Mouse (Mus musculus) midbrain, embryonic 16.5 days (tissue): ENCODE measurements around the gene Aagab. TPM values are rescaled to one million over a fixed set of nuclear protein-coding genes. Genes with fewer than 3 reads are reported as not detected.

Experiments used
- ATAC-seq: fragments of 200-750 bp; cut with Nextera tagmentation; 2 replicates; pipeline ENCODE4 v1.8.0; 2017; ENCODE audit warnings: moderate TSS enrichment
- H3K27ac ChIP-seq: fragments of 300-500 bp; sonication (generic); 2 replicates; pipeline ENCODE4 v1.5.1; 2014; ENCODE audit warnings: mild to moderate bottlenecking, low read length, mixed read lengths
- H3K27me3 ChIP-seq: fragments of 300-500 bp; sonication (generic); 2 replicates; pipeline ENCODE4 v1.6.1; 2014; ENCODE audit warnings: low read depth, low read length, mixed read lengths; ENCODE audit not compliant: control insufficient read depth, insufficient read depth
- H3K36me3 ChIP-seq: fragments of 300-500 bp; sonication (generic); 2 replicates; pipeline ENCODE4 v1.6.1; 2014; ENCODE audit warnings: mild to moderate bottlenecking, low read length, moderate library complexity, mixed read lengths; ENCODE audit not compliant: control insufficient read depth, insufficient read depth
- H3K4me1 ChIP-seq: fragments of 300-500 bp; sonication (generic); 2 replicates; pipeline ENCODE4 v1.6.1; 2014; ENCODE audit warnings: mild to moderate bottlenecking, low read length, mixed read lengths; ENCODE audit not compliant: control insufficient read depth, insufficient read depth
- H3K4me2 ChIP-seq: fragments of 300-500 bp; sonication (generic); 2 replicates; pipeline ENCODE4 v1.6.1; 2014; ENCODE audit warnings: mild to moderate bottlenecking, low read length, mixed read lengths
- H3K4me3 ChIP-seq: fragments of 300-500 bp; sonication (generic); 2 replicates; pipeline ENCODE4 v1.5.1; 2014; ENCODE audit warnings: low read depth, mild to moderate bottlenecking, low read length, moderate library complexity, mixed read lengths
- H3K9ac ChIP-seq: fragments of 300-500 bp; sonication (generic); 2 replicates; pipeline ENCODE4 v1.6.1; 2014; ENCODE audit warnings: low read depth, low read length, mixed read lengths
- H3K9me3 ChIP-seq: fragments of 300-500 bp; sonication (generic); replicated peaks from 2 replicates; pipeline ENCODE4 v1.6.1; 2014; ENCODE audit warnings: mild to moderate bottlenecking, low read length, mixed read lengths; ENCODE audit not compliant: control insufficient read depth, poor library complexity, severe bottlenecking
- WGBS: fragments of 180-500 bp; shearing (Covaris S2); extraction: QIAGEN DNeasy Blood & Tissue Kit; methylation state at CpG from one replicate; pipeline ENCODE4 v1.1.7; 2014; 5-methylcytosine and 5-hydroxymethylcytosine counted together
- polyA plus RNA-seq: library from polyadenylated mRNA; unstranded; fragments of >200 nt; fragmentation: Nextera tagmentation; extraction: Ambion mirVana; gene quantifications from 2 replicates; pipeline ENCODE4 v1.2.1, GENCODE M21; 2015

Gene Aagab
- polyA plus RNA-seq, 1 experiment from 2014 or later: 69.6 TPM

DNA sequence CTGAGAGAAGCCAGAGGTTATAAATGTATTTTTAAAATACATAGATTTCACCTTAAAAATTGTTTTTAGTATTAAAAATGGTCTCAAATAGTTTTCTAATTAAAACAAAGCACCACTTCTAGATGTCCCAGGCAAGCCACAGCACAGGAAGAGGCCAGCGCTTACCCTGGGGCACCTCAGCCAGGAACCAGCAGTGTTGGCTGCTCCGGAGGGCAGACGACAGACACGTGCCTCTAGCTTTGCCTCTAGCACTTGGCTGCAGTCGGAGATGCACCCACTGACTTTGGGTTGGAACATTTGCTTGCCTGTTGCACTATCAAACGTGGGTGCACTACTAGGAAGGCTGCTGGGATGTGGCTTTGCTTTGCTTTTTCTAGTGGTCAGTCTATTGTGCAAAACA lies 30.6 kb upstream of the Aagab start:
- ATAC-seq: no peak
- peaks cover 2% of the 10 kb centered on the region for H3K27me3 ChIP-seq
- 39% methylated on average over 6 of the region's 6 CpGs for WGBS

DNA sequence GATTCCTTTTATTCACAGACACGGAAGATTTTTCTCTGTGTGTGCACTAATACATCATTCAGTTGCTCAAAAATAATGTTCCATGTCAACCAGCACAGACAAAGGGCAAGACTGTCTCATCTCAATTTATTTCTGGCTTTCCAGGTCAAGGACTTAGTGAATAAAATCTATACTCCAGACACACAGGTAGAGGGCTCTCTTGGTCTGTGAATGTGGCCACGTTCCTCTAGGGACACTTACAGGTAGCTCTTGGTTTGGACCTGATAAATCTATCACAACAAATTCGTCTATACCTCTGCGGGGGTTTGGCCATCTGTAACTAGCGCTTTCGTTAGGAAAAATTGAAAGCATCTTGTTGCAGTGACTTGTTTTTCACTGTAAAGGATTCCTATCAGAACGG lies 29.6 kb upstream of the Aagab start:
- H3K4me3 ChIP-seq: no peak overlapping the region
- no peak overlapping the region for H3K27ac ChIP-seq
- no peak overlapping the region for H3K9ac ChIP-seq
- H3K36me3 ChIP-seq: no peaks in the 10 kb centered on the region
- peaks cover under 1% of the 10 kb centered on the region for H3K27me3 ChIP-seq
- H3K4me2 ChIP-seq: no peak overlapping the region
- H3K9me3 ChIP-seq: no peaks in the 10 kb centered on the region
- H3K4me1 ChIP-seq: peaks cover 9% of the 10 kb centered on the region
- ATAC-seq: no peak
- 76% methylated on average over 7 of the region's 7 CpGs for WGBS

More for the DNA sequence above, 30.6 kb upstream of the Aagab start:
- Histone ChIP-seq H3K4me3 (no peak overlapping the region), H3K9me3 (no peaks in the 10 kb centered on the region), H3K9ac (no peak overlapping the region), H3K27ac (no peak overlapping the region), H3K4me2 (no peak overlapping the region), H3K36me3 (no peaks in the 10 kb centered on the region), H3K4me1 (peaks cover 9% of the 10 kb centered on the region)

DNA sequence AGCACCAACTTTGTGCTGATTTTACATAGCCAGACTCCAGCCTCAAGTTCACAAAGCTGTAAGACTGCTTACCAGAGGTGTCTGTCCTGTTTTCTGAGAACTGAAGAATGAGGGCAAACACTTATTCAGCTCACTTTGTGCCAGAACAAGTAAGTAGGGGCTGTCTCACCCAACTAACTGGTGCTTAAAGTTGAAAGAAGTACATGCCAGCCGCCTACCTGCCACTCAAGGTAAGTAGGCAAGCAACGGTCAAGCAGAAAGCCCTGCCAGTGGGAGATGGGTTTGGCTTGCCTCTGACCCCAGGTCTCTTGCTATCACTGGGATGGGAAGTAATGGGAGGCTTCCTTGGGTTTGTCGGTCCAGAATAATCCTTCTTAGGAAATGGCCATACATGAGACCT lies 25.0 kb upstream of the Aagab start:
- H3K9ac ChIP-seq: no peak overlapping the region
- no peak overlapping the region for H3K4me2 ChIP-seq
- H3K36me3 ChIP-seq: no peaks in the 10 kb centered on the region
- no peaks in the 10 kb centered on the region for H3K9me3 ChIP-seq
- no peak for ATAC-seq
- H3K27ac ChIP-seq: no peak overlapping the region
- H3K27me3 ChIP-seq: no peaks in the 10 kb centered on the region
- WGBS: 90% methylated on average over 3 of the region's 3 CpGs
- no peaks in the 10 kb centered on the region for H3K4me1 ChIP-seq
- H3K4me3 ChIP-seq: no peak overlapping the region

DNA sequence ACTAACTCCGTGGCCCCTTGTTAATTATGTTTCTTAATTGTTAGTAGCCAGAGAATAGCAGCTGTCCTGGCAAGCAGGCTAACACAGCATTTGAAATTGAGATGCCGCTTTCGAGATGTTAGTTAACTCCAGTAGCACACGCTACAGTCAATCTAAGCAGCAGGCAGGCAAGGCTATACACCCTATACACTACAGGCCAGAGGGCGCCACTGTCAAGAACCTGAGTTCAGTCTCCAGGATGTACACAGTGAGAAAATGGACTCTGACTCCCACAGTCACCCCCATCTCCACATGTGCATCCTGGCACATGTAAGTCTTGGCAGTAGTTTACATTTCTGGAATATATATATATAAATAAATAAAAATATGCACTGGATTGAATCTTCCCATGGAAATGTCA lies 22.8 kb upstream of the Aagab start:
- Histone ChIP-seq H3K9ac (no peak overlapping the region), H3K9me3 (no peaks in the 10 kb centered on the region), H3K27me3 (no peaks in the 10 kb centered on the region), H3K27ac (no peak overlapping the region), H3K4me1 (no peaks in the 10 kb centered on the region), H3K4me3 (no peak overlapping the region), H3K4me2 (no peak overlapping the region), H3K36me3 (no peaks in the 10 kb centered on the region)
- WGBS: 76% methylated on average over 5 of the region's 5 CpGs
- ATAC-seq: no peak

DNA sequence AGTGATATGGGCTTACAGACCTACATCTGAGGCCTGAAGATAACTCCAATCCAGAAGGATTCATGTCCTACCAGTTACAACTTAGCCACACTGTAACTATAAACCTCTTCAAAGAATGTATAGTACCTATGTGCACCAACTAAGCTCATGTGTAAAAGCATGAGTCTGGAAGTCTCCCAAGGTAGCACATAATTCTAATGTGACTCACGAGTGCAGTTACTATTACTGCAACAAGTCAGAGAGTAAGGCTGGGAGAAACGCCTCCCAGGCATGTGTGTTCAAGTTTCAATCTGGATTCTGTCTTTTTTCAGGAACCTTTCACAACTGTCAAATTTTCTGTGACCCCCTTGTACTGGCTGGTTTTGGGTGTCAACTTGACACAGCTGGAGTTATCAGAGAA lies 22.4 kb upstream of the Aagab start:
- H3K9me3 ChIP-seq: no peaks in the 10 kb centered on the region
- H3K27me3 ChIP-seq: no peaks in the 10 kb centered on the region
- H3K4me3 ChIP-seq: no peak overlapping the region
- no peaks in the 10 kb centered on the region for H3K36me3 ChIP-seq
- no peak overlapping the region for H3K27ac ChIP-seq
- no peak overlapping the region for H3K4me2 ChIP-seq
- 88% methylated on average over 2 of the region's 2 CpGs for WGBS
- H3K9ac ChIP-seq: no peak overlapping the region
- no peak for ATAC-seq
- no peaks in the 10 kb centered on the region for H3K4me1 ChIP-seq

DNA sequence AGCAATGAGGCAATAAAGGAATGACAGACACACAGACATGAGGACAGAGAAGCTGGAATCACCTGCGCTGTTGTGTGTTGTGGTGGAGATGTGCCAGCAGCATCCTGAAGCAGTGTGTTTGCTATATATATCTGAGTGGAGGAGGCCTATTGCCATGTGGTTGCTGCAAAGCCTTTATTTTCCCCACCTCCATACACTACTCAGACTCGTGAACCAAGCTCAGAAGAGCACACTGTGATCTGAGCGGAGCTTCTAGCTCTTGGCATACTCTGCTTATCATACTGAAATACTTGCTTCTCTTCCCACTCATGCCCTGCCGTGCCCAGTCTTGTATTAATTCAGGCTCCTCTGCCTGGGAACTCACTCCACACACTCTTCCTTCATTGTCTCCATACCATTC lies 20.7 kb upstream of the Aagab start:
- Histone ChIP-seq H3K4me1 (no peaks in the 10 kb centered on the region), H3K4me3 (no peak overlapping the region), H3K9ac (no peak overlapping the region), H3K27me3 (no peaks in the 10 kb centered on the region), H3K27ac (no peak overlapping the region), H3K9me3 (peaks cover 3% of the 10 kb centered on the region; the same call in 1 of the 2 replicates), H3K4me2 (no peak overlapping the region), H3K36me3 (no peaks in the 10 kb centered on the region)
- no peak for ATAC-seq
- WGBS: 84% methylated on average over 4 of the region's 4 CpGs

DNA sequence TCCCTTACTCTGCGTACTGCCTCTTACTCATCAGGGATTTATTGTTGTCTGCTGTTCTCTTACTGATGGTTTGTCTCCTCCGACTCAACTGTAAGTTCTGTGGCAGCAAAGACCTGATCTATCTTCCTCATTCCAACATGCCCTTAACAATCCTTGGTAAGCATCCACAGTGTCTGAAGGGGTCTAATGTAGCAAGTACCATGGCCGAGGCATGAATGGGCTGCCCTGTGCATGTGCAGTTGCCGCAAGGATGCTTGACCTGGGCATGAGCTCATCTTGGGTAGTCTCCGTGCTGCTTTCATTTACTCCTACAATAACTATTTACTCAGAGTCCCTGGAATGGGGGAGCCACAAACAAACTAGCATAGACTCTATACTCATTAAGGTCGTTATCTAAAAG lies 17.2 kb upstream of the Aagab start:
- no peak for ATAC-seq
- H3K9me3 ChIP-seq: peaks cover 8% of the 10 kb centered on the region; the same call in 1 of the 2 replicates
- H3K27ac ChIP-seq: no peak overlapping the region
- H3K4me2 ChIP-seq: no peak overlapping the region
- WGBS: 90% methylated on average over 6 of the region's 6 CpGs
- H3K27me3 ChIP-seq: no peaks in the 10 kb centered on the region
- H3K4me1 ChIP-seq: no peaks in the 10 kb centered on the region
- H3K36me3 ChIP-seq: no peaks in the 10 kb centered on the region
- H3K4me3 ChIP-seq: no peak overlapping the region
- H3K9ac ChIP-seq: no peak overlapping the region

DNA sequence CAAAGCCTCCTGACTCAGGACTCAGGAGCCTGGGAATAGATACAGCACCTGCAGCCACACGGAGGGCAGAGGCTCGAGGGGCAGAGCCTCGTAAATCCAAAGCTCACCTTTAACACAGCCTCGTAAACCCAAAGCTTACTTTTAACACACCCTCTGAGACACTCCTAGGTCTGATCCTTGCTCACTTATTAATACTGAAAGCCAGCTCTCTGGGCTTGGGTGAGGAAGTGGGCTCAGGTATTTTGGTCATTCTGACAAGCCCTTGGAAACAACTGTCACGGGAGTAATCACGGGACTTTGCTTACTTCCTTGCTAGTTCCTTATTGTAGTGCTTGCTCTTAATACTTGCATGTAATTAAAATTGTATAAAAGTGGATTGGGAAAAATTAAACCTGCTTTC lies 13.3 kb upstream of the Aagab start:
- Histone ChIP-seq H3K9ac (no peak overlapping the region), H3K4me3 (no peak overlapping the region), H3K4me2 (no peak overlapping the region), H3K27ac (no peak overlapping the region), H3K27me3 (no peaks in the 10 kb centered on the region), H3K9me3 (peaks cover 8% of the 10 kb centered on the region; the same call in 1 of the 2 replicates), H3K4me1 (no peaks in the 10 kb centered on the region), H3K36me3 (no peaks in the 10 kb centered on the region)
- ATAC-seq: no peak
- 79% methylated on average over 6 of the region's 6 CpGs for WGBS

DNA sequence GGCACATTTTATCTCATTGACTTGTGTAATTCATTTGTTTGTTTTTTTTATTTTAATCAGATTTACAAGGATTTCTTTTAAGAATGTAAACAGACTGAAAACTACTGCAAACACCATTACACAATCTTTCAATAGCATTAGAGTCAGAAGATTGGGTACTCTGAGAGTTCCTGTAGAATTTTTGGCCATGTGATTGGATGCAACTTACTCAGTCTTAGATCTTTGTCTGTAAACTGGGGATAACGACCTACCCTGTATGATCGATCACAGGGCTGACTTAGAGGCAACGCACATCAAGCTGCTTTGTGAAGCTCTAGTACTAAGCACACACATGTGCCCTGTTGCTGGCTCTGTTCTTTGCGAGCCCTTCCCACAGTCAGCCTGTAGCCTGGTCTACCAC lies 11.9 kb upstream of the Aagab start:
- no peak for ATAC-seq
- Histone ChIP-seq H3K4me2 (no peak overlapping the region), H3K4me1 (no peaks in the 10 kb centered on the region), H3K27ac (no peak overlapping the region), H3K9ac (no peak overlapping the region), H3K27me3 (no peaks in the 10 kb centered on the region), H3K4me3 (no peak overlapping the region), H3K36me3 (no peaks in the 10 kb centered on the region), H3K9me3 (peaks cover 8% of the 10 kb centered on the region; the same call in 1 of the 2 replicates)
- WGBS: 94% methylated on average over 4 of the region's 4 CpGs
